Mouse (Mus musculus): ENCODE data around the gene Pfdn6. TPM values are rescaled to one million over a fixed set of nuclear protein-coding genes. Genes with fewer than 3 reads are reported as not detected.
"Not testable (repeated sequence)": the region's sequence is repeated elsewhere in the genome, so short reads cannot be mapped to it uniquely, and the experiment has no call there.

The Pfdn6 gene
- polyA plus RNA-seq, 1 experiment, result 29.8 TPM

- H3K36me3 ChIP-seq (ENCODE audit: control insufficient read depth, insufficient read depth, low read length), result no peaks in the 10 kb centered on the region
- 95% methylated on average over 4 of the region's 4 CpGs for WGBS
- no peak for DNase-seq
- H3K4me3 ChIP-seq (ENCODE audit: control insufficient read depth, insufficient read depth, low read length), result no peak overlapping the region
- no peaks in the 10 kb centered on the region for H3K27me3 ChIP-seq (ENCODE audit: control insufficient read depth, insufficient read depth, low read length)
- TF ChIP-seq CTCF (IDR thresholded peaks at IDR 0.05; ENCODE audit: borderline replicate concordance, control insufficient read depth, extremely low read depth, insufficient read depth, low read length, poor library complexity), result no peak
- no peak for TF ChIP-seq POLR2A (IDR thresholded peaks at IDR 0.05; ENCODE audit: control insufficient read depth, extremely low read depth, insufficient read depth, low read length, poor library complexity)
- H3K27ac ChIP-seq (ENCODE audit: control insufficient read depth, insufficient read depth, low read length), result no peak overlapping the region
- peaks cover 5% of the 10 kb centered on the region; the same call in 1 of the 2 replicates for H3K4me1 ChIP-seq (replicated peaks; ENCODE audit: control insufficient read depth, insufficient read depth, low read length)
Measured at GRCm38 (mm10) chr17:33900989-33901314, 39.2 kb downstream of the Pfdn6 start.

- Histone ChIP-seq H3K4me3 (ENCODE audit: control insufficient read depth, insufficient read depth, low read length) (no peak overlapping the region), H3K27ac (ENCODE audit: control insufficient read depth, insufficient read depth, low read length) (no peak overlapping the region), H3K36me3 (ENCODE audit: control insufficient read depth, insufficient read depth, low read length) (no peaks in the 10 kb centered on the region), H3K4me1 (replicated peaks; ENCODE audit: control insufficient read depth, insufficient read depth, low read length) (peaks cover 5% of the 10 kb centered on the region; the same call in 1 of the 2 replicates), H3K27me3 (ENCODE audit: control insufficient read depth, insufficient read depth, low read length) (no peaks in the 10 kb centered on the region)
- no peak for DNase-seq
- TF ChIP-seq POLR2A (IDR thresholded peaks at IDR 0.05; ENCODE audit: control insufficient read depth, extremely low read depth, insufficient read depth, low read length, poor library complexity) (no peak), CTCF (IDR thresholded peaks at IDR 0.05; ENCODE audit: borderline replicate concordance, control insufficient read depth, extremely low read depth, insufficient read depth, low read length, poor library complexity) (no peak)
- WGBS, result 85% methylated on average over 7 of the region's 7 CpGs
Measured at GRCm38 (mm10) chr17:33900281-33900988, 39.7 kb downstream of the Pfdn6 start.

GRCm38 (mm10) chr17:33899642-33900041 lies 40.5 kb downstream of the Pfdn6 start:
- TF ChIP-seq POLR2A (IDR thresholded peaks at IDR 0.05; ENCODE audit: control insufficient read depth, extremely low read depth, insufficient read depth, low read length, poor library complexity) (no peak), CTCF (IDR thresholded peaks at IDR 0.05; ENCODE audit: borderline replicate concordance, control insufficient read depth, extremely low read depth, insufficient read depth, low read length, poor library complexity) (no peak)
- Histone ChIP-seq H3K27ac (ENCODE audit: control insufficient read depth, insufficient read depth, low read length) (no peak overlapping the region), H3K27me3 (ENCODE audit: control insufficient read depth, insufficient read depth, low read length) (no peaks in the 10 kb centered on the region), H3K4me1 (replicated peaks; ENCODE audit: control insufficient read depth, insufficient read depth, low read length) (peaks cover 5% of the 10 kb centered on the region; the same call in 1 of the 2 replicates), H3K36me3 (ENCODE audit: control insufficient read depth, insufficient read depth, low read length) (no peaks in the 10 kb centered on the region), H3K4me3 (ENCODE audit: control insufficient read depth, insufficient read depth, low read length) (no peak overlapping the region)
- DNase-seq, result no peak
- 31% methylated on average over 4 of the region's 4 CpGs for WGBS

GRCm38 (mm10) chr17:33898193-33898592 lies 42.0 kb downstream of the Pfdn6 start:
- WGBS, result 95% methylated on average over 4 of the region's 4 CpGs
- not testable (repeated sequence) for H3K36me3 ChIP-seq (ENCODE audit: control insufficient read depth, insufficient read depth, low read length); H3K27ac ChIP-seq (ENCODE audit: control insufficient read depth, insufficient read depth, low read length); H3K27me3 ChIP-seq (ENCODE audit: control insufficient read depth, insufficient read depth, low read length); DNase-seq; H3K4me3 ChIP-seq (ENCODE audit: control insufficient read depth, insufficient read depth, low read length); H3K4me1 ChIP-seq (replicated peaks; ENCODE audit: control insufficient read depth, insufficient read depth, low read length)

GRCm38 (mm10) chr17:33897114-33897794 lies 42.9 kb downstream of the Pfdn6 start:
- no peak for TF ChIP-seq POLR2A (IDR thresholded peaks at IDR 0.05; ENCODE audit: control insufficient read depth, extremely low read depth, insufficient read depth, low read length, poor library complexity)
- TF ChIP-seq CTCF (IDR thresholded peaks at IDR 0.05; ENCODE audit: borderline replicate concordance, control insufficient read depth, extremely low read depth, insufficient read depth, low read length, poor library complexity), result no peak
- WGBS, result 50% methylated on average over 6 of the region's 6 CpGs
- H3K27ac ChIP-seq (ENCODE audit: control insufficient read depth, insufficient read depth, low read length), result no peak overlapping the region
- no peaks in the 10 kb centered on the region for H3K4me1 ChIP-seq (replicated peaks; ENCODE audit: control insufficient read depth, insufficient read depth, low read length)
- no peak overlapping the region for H3K4me3 ChIP-seq (ENCODE audit: control insufficient read depth, insufficient read depth, low read length)
- H3K36me3 ChIP-seq (ENCODE audit: control insufficient read depth, insufficient read depth, low read length), result no peaks in the 10 kb centered on the region
- H3K27me3 ChIP-seq (ENCODE audit: control insufficient read depth, insufficient read depth, low read length), result no peaks in the 10 kb centered on the region
- no peak for DNase-seq

GRCm38 (mm10) chr17:33893011-33893410 lies 47.1 kb downstream of the Pfdn6 start:
- H3K4me3 ChIP-seq (ENCODE audit: control insufficient read depth, insufficient read depth, low read length); H3K27ac ChIP-seq (ENCODE audit: control insufficient read depth, insufficient read depth, low read length); H3K27me3 ChIP-seq (ENCODE audit: control insufficient read depth, insufficient read depth, low read length); H3K36me3 ChIP-seq (ENCODE audit: control insufficient read depth, insufficient read depth, low read length); H3K4me1 ChIP-seq (replicated peaks; ENCODE audit: control insufficient read depth, insufficient read depth, low read length); DNase-seq: not testable (repeated sequence)
- 93% methylated on average over 4 of the region's 4 CpGs for WGBS

GRCm38 (mm10) chr17:33892429-33892828 lies 47.7 kb downstream of the Pfdn6 start:
- DNase-seq, result no peak
- Histone ChIP-seq H3K4me3 (ENCODE audit: control insufficient read depth, insufficient read depth, low read length) (no peak overlapping the region), H3K36me3 (ENCODE audit: control insufficient read depth, insufficient read depth, low read length) (no peaks in the 10 kb centered on the region), H3K4me1 (replicated peaks; ENCODE audit: control insufficient read depth, insufficient read depth, low read length) (peaks cover 4% of the 10 kb centered on the region; the same call in 1 of the 2 replicates), H3K27me3 (ENCODE audit: control insufficient read depth, insufficient read depth, low read length) (no peaks in the 10 kb centered on the region), H3K27ac (ENCODE audit: control insufficient read depth, insufficient read depth, low read length) (no peak overlapping the region)
- 76% methylated on average over 7 of the region's 7 CpGs for WGBS
- TF ChIP-seq POLR2A (IDR thresholded peaks at IDR 0.05; ENCODE audit: control insufficient read depth, extremely low read depth, insufficient read depth, low read length, poor library complexity) (no peak), CTCF (IDR thresholded peaks at IDR 0.05; ENCODE audit: borderline replicate concordance, control insufficient read depth, extremely low read depth, insufficient read depth, low read length, poor library complexity) (no peak)

GRCm38 (mm10) chr17:33891892-33892291 lies 48.3 kb downstream of the Pfdn6 start:
- not testable (repeated sequence) for H3K4me3 ChIP-seq (ENCODE audit: control insufficient read depth, insufficient read depth, low read length); H3K27ac ChIP-seq (ENCODE audit: control insufficient read depth, insufficient read depth, low read length); DNase-seq; H3K4me1 ChIP-seq (replicated peaks; ENCODE audit: control insufficient read depth, insufficient read depth, low read length); H3K27me3 ChIP-seq (ENCODE audit: control insufficient read depth, insufficient read depth, low read length); H3K36me3 ChIP-seq (ENCODE audit: control insufficient read depth, insufficient read depth, low read length)
- 76% methylated on average over 6 of the region's 6 CpGs for WGBS
